Mouse (Mus musculus) left cerebral cortex, postnatal 36 days (tissue): ENCODE measurements around the gene 5031439G07Rik. TPM values are rescaled to one million over a fixed set of nuclear protein-coding genes. Genes with fewer than 3 reads are reported as not detected.
A peak's percentile ranks its signal among the peaks of the same experiment; 100 is the strongest.
"Not testable (repeated sequence)": the region's sequence is repeated elsewhere in the genome, so short reads cannot be mapped to it uniquely, and the experiment has no call there.

ENCODE experiments used
- DNase-seq, 2 experiments: peaks; one replicate each; pipeline ENCODE4 v3.0.0; 2021 to 2022; ENCODE audit warnings: low spot score in 2 of 2, mixed read lengths in 1 of 2
- intact Hi-C: fragments of 180-260 bp; cut with DNase I; formaldehyde crosslinking; loops from one replicate; pipeline ENCODE4 v1.15.1; 2025
- microRNA-seq: library from miRNA; unstranded; fragments of <30 nt; microRNA quantifications from one replicate; pipeline ENCODE4 v1.2.0, GENCODE M21; 2022
- total RNA-seq, 2 experiments: library from RNA; stranded (reverse); gene quantifications; 2 replicates each; pipeline ENCODE4 v1.2.3; 2021

5031439G07Rik gene
- total RNA-seq, 2 experiments from 2014 or later, result 76.2 to 83.6 TPM

DNA sequence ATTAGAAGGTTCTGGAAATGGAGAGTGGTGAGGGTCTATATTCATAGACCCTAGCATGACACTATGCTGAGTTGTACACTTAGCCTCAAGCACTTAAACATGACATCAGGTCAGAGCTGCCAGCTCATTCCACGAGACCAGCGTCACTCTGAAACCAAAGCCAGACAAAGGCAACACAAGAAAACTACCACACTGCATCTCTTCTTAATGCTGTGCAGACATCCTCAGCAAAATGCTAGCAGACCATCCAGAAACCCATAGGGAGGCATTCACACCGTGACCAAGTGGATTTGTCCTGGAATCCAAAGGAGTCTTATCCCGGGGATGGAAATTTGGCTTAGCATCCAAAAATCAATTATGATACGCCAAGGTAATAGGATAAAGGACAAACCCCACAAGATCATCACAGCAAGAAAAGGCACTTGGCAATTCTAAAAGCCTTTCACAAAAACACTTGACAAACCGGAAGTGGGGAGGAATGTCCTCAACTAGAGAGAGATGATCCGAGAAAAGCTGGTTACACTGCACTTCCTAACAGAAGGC, 84.4 kb downstream of the 5031439G07Rik start:
- DNase-seq, result no peak
- intact Hi-C loops, result no loop called here

DNA sequence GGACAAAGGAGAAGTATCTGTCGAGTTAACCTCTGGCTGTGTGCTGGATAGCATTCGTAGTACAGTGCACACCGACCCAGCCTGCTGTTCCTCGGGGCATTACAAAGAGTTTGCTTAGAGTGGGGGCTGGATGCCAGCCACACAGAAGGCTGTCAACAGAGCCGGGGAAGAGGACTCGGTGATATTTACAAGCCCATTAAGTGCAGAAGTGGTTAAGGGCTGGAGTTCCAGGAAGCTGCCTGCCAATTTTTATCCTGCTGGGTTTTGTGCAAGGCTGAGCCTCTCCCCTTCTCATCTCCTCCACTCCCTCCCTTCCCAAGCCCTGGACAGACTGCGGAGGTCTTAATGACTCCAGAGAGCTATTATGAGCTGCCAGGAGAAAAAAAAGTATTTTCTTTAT, 90.3 kb downstream of the 5031439G07Rik start:
- no peak for DNase-seq
- intact Hi-C loops, result no loop called here

GRCm38 (mm10) chr15:84896664-84897063, 91.7 kb downstream of the 5031439G07Rik start:
- intact Hi-C loops, result no loop called here
- DNase-seq, result no peak

- intact Hi-C loops, DNase-seq: not testable (repeated sequence)
Measured at GRCm38 (mm10) chr15:84896216-84896615, 92.1 kb downstream of the 5031439G07Rik start.

Small RNA genes lying within 50 kb of the gene (microRNA-seq; reads per million reads assigned to microRNA genes)
- 1,370 reads per million, percentile 81 among the genes with 10 or more reads in this experiment for gene Mir1249

Other genes starting within 250 kb of the 5031439G07Rik start
- gene Phf21b, start 132.5 kb downstream of the 5031439G07Rik start, total RNA-seq, result 10 to 100 TPM; 11.0 to 18.6 TPM
- 1 to 10 TPM in 1 of 2 experiments, under 1 TPM in 1; 0.96 to 1.9 TPM for gene Gm29666, start 68.5 kb downstream of the 5031439G07Rik start, total RNA-seq
- gene Nup50, start 65.1 kb downstream of the 5031439G07Rik start, total RNA-seq, result 10 to 100 TPM; 32.5 to 33.1 TPM
- gene Upk3a, start 28.6 kb upstream of the 5031439G07Rik start, total RNA-seq, result not detected
- 10 to 100 TPM; 18.9 to 24.3 TPM for gene Fam118a, start 40.4 kb upstream of the 5031439G07Rik start, total RNA-seq
- not detected for gene Smc1b, start 143.4 kb upstream of the 5031439G07Rik start, total RNA-seq
- gene Ribc2, start 143.5 kb upstream of the 5031439G07Rik start, total RNA-seq, result not detected
- gene Fbln1, start 217.4 kb upstream of the 5031439G07Rik start, total RNA-seq, result 10 to 100 TPM in 1 of 2 experiments, 1 to 10 TPM in 1; 9.0 to 14.4 TPM